Mouse (Mus musculus): ENCODE measurements around the gene Snca. TPM values are rescaled to one million over a fixed set of nuclear protein-coding genes. Genes with fewer than 3 reads are reported as not detected.
A peak's percentile ranks its signal among the peaks of the same experiment; 100 is the strongest.
"Not testable (repeated sequence)": the region's sequence is repeated elsewhere in the genome, so short reads cannot be mapped to it uniquely, and the experiment has no call there.

Snca gene
- total RNA-seq, 1 experiment = 1.5 TPM

DNA sequence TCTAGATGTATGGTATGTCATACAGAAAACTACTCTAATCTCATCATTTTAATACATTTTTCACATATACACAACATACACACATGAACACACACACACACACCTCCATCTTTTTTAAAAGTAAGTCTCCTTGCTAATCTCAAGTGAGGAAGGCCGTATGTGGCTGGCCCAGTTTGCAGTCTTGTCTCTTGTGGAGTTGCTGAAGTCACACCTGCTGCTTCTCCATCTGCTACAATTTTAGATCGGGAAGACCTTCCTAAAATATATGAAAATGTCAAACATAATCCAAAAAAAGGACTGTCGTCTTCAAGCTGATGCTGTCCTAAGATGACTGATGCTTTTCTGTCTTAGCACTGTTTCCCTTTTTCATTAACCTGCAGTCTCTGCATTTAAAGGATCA lies 112.1 kb downstream of the Snca start:
- in situ Hi-C loops (cut with MboI; ENCODE audit: low sequenced_read_pairs in 2 of 2, unreplicated experiment in 2 of 2) = no loop called here
- H3K4me3 ChIP-seq (ENCODE audit: insufficient read depth in 1 of 2, low read depth in 1 of 2, low read length in 2 of 2, poor library complexity in 1 of 2, severe bottlenecking in 1 of 2) = no peak overlapping the region
- H3K36me3 ChIP-seq (ENCODE audit: control insufficient read depth, insufficient read depth, low read length, poor library complexity, severe bottlenecking) = no peaks in the 10 kb centered on the region
- TF ChIP-seq ZNF384 (IDR thresholded peaks at IDR 0.05; ENCODE audit: low read depth, low read length) (no peak), HCFC1 (IDR thresholded peaks at IDR 0.05; ENCODE audit: borderline replicate concordance, insufficient read depth, low read length) (no peak), ZC3H11A (IDR thresholded peaks at IDR 0.05; ENCODE audit: borderline replicate concordance, low read depth, low read length) (no peak), CHD2 (IDR thresholded peaks at IDR 0.05; ENCODE audit: low read depth, low read length) (no peak), MAFK (IDR thresholded peaks at IDR 0.05; ENCODE audit: insufficient read depth, low read depth, low read length) (no peak)
- H3K9me3 ChIP-seq (ENCODE audit: control insufficient read depth, insufficient read depth, low read depth, low read length) = no peaks in the 10 kb centered on the region
- H3K9ac ChIP-seq (ENCODE audit: insufficient read depth, low read depth, low read length, poor library complexity, severe bottlenecking) = no peak overlapping the region
- no peak overlapping the region for H3K27ac ChIP-seq (ENCODE audit: insufficient read depth, low read depth, low read length, poor library complexity, severe bottlenecking)
- no peaks in the 10 kb centered on the region for H3K4me1 ChIP-seq (ENCODE audit: control insufficient read depth in 2 of 2, insufficient read depth in 2 of 2, low read length in 2 of 2, poor library complexity in 1 of 2)
- no peak for DNase-seq (ENCODE audit: low read depth, low spot score)

- TF ChIP-seq ZC3H11A (IDR thresholded peaks at IDR 0.05; ENCODE audit: borderline replicate concordance, low read depth, low read length) (no peak), HCFC1 (IDR thresholded peaks at IDR 0.05; ENCODE audit: borderline replicate concordance, insufficient read depth, low read length) (no peak), ZNF384 (IDR thresholded peaks at IDR 0.05; ENCODE audit: low read depth, low read length) (no peak), MAFK (IDR thresholded peaks at IDR 0.05; ENCODE audit: insufficient read depth, low read depth, low read length) (no peak), CHD2 (IDR thresholded peaks at IDR 0.05; ENCODE audit: low read depth, low read length) (no peak)
- H3K9me3 ChIP-seq (ENCODE audit: control insufficient read depth, insufficient read depth, low read depth, low read length) = no peaks in the 10 kb centered on the region
- no peak overlapping the region for H3K4me3 ChIP-seq (ENCODE audit: insufficient read depth in 1 of 2, low read depth in 1 of 2, low read length in 2 of 2, poor library complexity in 1 of 2, severe bottlenecking in 1 of 2)
- no peak overlapping the region for H3K9ac ChIP-seq (ENCODE audit: insufficient read depth, low read depth, low read length, poor library complexity, severe bottlenecking)
- H3K27ac ChIP-seq (ENCODE audit: insufficient read depth, low read depth, low read length, poor library complexity, severe bottlenecking) = no peak overlapping the region
- no peak for DNase-seq (ENCODE audit: low read depth, low spot score)
- no peaks in the 10 kb centered on the region for H3K4me1 ChIP-seq (ENCODE audit: control insufficient read depth in 2 of 2, insufficient read depth in 2 of 2, low read length in 2 of 2, poor library complexity in 1 of 2)
- no peaks in the 10 kb centered on the region for H3K36me3 ChIP-seq (ENCODE audit: control insufficient read depth, insufficient read depth, low read length, poor library complexity, severe bottlenecking)
- in situ Hi-C loops (cut with MboI; ENCODE audit: low sequenced_read_pairs in 2 of 2, unreplicated experiment in 2 of 2) = no loop called here
Observed at GRCm38 (mm10) chr6:60709997-60710471, 119.6 kb downstream of the Snca start.

DNA sequence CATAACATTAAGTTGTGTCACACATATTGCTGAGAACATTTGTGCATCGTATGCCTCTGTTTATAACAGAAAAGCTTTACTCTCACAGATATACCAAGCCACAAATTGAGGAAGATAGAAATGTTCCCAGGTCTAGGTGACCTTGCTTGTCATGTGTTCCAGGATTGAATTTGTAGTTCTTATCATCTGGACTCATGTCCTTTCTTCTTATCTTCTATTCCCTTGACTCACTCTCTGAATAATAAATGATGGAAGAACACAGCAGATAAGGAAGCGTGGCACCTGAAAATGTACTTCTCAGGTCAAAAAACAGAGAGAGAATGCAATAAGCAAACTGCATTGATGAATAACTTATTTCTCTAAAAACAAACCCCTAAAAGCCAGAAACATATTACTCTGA lies 131.6 kb downstream of the Snca start:
- H3K36me3 ChIP-seq (ENCODE audit: control insufficient read depth, insufficient read depth, low read length, poor library complexity, severe bottlenecking) = no peaks in the 10 kb centered on the region
- H3K27ac ChIP-seq (ENCODE audit: insufficient read depth, low read depth, low read length, poor library complexity, severe bottlenecking) = no peak overlapping the region
- in situ Hi-C loops (cut with MboI; ENCODE audit: low sequenced_read_pairs in 2 of 2, unreplicated experiment in 2 of 2) = no loop called here
- H3K9me3 ChIP-seq (ENCODE audit: control insufficient read depth, insufficient read depth, low read depth, low read length) = no peaks in the 10 kb centered on the region
- no peak for DNase-seq (ENCODE audit: low read depth, low spot score)
- TF ChIP-seq ZNF384 (IDR thresholded peaks at IDR 0.05; ENCODE audit: low read depth, low read length) (no peak), HCFC1 (IDR thresholded peaks at IDR 0.05; ENCODE audit: borderline replicate concordance, insufficient read depth, low read length) (no peak), CHD2 (IDR thresholded peaks at IDR 0.05; ENCODE audit: low read depth, low read length) (no peak), ZC3H11A (IDR thresholded peaks at IDR 0.05; ENCODE audit: borderline replicate concordance, low read depth, low read length) (no peak), MAFK (IDR thresholded peaks at IDR 0.05; ENCODE audit: insufficient read depth, low read depth, low read length) (no peak)
- no peak overlapping the region for H3K9ac ChIP-seq (ENCODE audit: insufficient read depth, low read depth, low read length, poor library complexity, severe bottlenecking)
- no peaks in the 10 kb centered on the region for H3K4me1 ChIP-seq (ENCODE audit: control insufficient read depth in 2 of 2, insufficient read depth in 2 of 2, low read length in 2 of 2, poor library complexity in 1 of 2)
- H3K4me3 ChIP-seq (ENCODE audit: insufficient read depth in 1 of 2, low read depth in 1 of 2, low read length in 2 of 2, poor library complexity in 1 of 2, severe bottlenecking in 1 of 2) = no peak overlapping the region

DNA sequence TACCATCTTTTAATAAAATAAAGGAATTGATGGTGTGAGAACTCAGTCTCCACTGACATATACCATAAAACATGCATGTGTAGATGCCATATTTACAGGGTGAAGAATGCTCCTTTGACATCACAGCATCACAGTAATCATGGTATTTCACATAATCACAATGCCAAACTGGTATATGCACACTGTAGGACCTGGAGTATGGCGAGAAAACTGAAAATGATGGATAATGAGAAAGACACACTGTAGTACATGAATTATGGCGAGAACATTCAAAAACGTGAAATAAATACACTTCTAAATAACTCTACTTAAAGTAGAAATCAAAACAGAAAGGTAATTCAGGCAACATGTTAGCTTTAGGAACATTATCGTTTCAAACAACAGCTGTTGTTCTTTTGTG lies 142.6 kb downstream of the Snca start:
- H3K9me3 ChIP-seq (ENCODE audit: control insufficient read depth, insufficient read depth, low read depth, low read length); H3K9ac ChIP-seq (ENCODE audit: insufficient read depth, low read depth, low read length, poor library complexity, severe bottlenecking); H3K4me3 ChIP-seq (ENCODE audit: insufficient read depth in 1 of 2, low read depth in 1 of 2, low read length in 2 of 2, poor library complexity in 1 of 2, severe bottlenecking in 1 of 2); H3K27ac ChIP-seq (ENCODE audit: insufficient read depth, low read depth, low read length, poor library complexity, severe bottlenecking); in situ Hi-C loops (cut with MboI; ENCODE audit: low sequenced_read_pairs in 2 of 2, unreplicated experiment in 2 of 2); H3K4me1 ChIP-seq (ENCODE audit: control insufficient read depth in 2 of 2, insufficient read depth in 2 of 2, low read length in 2 of 2, poor library complexity in 1 of 2); H3K36me3 ChIP-seq (ENCODE audit: control insufficient read depth, insufficient read depth, low read length, poor library complexity, severe bottlenecking): not testable (repeated sequence)
- DNase-seq (ENCODE audit: low read depth, low spot score) = peak; percentile 1

- Histone ChIP-seq H3K27ac (ENCODE audit: insufficient read depth, low read depth, low read length, poor library complexity, severe bottlenecking) (no peak overlapping the region), H3K9ac (ENCODE audit: insufficient read depth, low read depth, low read length, poor library complexity, severe bottlenecking) (no peak overlapping the region), H3K9me3 (ENCODE audit: control insufficient read depth, insufficient read depth, low read depth, low read length) (no peaks in the 10 kb centered on the region), H3K4me1 (ENCODE audit: control insufficient read depth in 2 of 2, insufficient read depth in 2 of 2, low read length in 2 of 2, poor library complexity in 1 of 2) (no peaks in the 10 kb centered on the region), H3K4me3 (ENCODE audit: insufficient read depth in 1 of 2, low read depth in 1 of 2, low read length in 2 of 2, poor library complexity in 1 of 2, severe bottlenecking in 1 of 2) (no peak overlapping the region), H3K36me3 (ENCODE audit: control insufficient read depth, insufficient read depth, low read length, poor library complexity, severe bottlenecking) (no peaks in the 10 kb centered on the region)
- in situ Hi-C loops (cut with MboI; ENCODE audit: low sequenced_read_pairs in 2 of 2, unreplicated experiment in 2 of 2) = no loop called here
- peak; percentile 37 for DNase-seq (ENCODE audit: low read depth, low spot score)
- no peak for TF ChIP-seq ZNF384 (IDR thresholded peaks at IDR 0.05; ENCODE audit: low read depth, low read length)
- no peak for TF ChIP-seq HCFC1 (IDR thresholded peaks at IDR 0.05; ENCODE audit: borderline replicate concordance, insufficient read depth, low read length)
- no peak for TF ChIP-seq MAFK (IDR thresholded peaks at IDR 0.05; ENCODE audit: insufficient read depth, low read depth, low read length)
- TF ChIP-seq CHD2 (IDR thresholded peaks at IDR 0.05; ENCODE audit: low read depth, low read length) = no peak
- TF ChIP-seq ZC3H11A (IDR thresholded peaks at IDR 0.05; ENCODE audit: borderline replicate concordance, low read depth, low read length) = peak; percentile 39; the same call in 1 of the 2 replicates
Observed at GRCm38 (mm10) chr6:60682233-60682632, 147.4 kb downstream of the Snca start.

Other genes with a start within 250 kb of the Snca start
- gene Mmrn1, start 95.1 kb upstream of the Snca start, total RNA-seq (2012; rRNA removed) = not detected in 2 replicates

Measured in ES-E14 (cell line).